Mouse (Mus musculus): Measurements from ENCODE around the gene Krt27.

DNA sequence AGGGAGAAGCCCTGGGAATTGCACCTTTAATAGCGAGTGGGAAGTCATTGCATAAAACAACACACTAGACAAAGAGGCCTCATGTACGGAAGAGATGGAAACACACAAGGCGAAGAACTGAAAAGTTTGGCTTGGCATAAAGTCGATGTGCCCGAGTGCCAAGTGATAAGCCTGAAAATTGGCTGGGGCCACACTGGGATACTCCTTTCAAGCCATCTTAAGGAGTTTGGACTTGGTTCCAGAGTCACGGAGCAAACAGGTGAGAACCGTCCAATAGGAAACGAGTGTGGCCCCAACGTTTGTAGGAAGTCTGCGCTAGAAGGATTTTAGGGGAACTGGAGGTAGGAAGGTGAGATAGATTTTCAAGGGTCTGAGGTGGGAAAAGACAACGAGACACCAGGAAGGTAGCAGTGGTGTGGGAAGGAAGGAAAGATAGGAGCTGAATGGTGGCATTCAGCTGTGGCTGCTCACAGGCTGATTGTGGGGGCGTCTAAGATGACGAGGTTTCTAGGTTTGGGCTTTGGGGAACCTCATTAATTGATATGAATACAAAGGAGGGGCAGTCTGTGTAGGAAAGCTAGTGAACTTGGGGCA is 49.1 kb upstream of the Krt27 start:
- TF ChIP-seq ZC3H11A (IDR thresholded peaks at IDR 0.05; ENCODE audit: low read depth, low read length) = no peak
- no peak for TF ChIP-seq CTCF (conservative IDR thresholded peaks at IDR 0.05 in 1 of 2, IDR thresholded peaks at IDR 0.05 in 1 of 2; ENCODE audit: low read depth in 2 of 2, low read length in 2 of 2)
- TF ChIP-seq POLR2A (IDR thresholded peaks at IDR 0.05; ENCODE audit: low read depth, low read length) = no peak
- no peak for TF ChIP-seq MXI1 (IDR thresholded peaks at IDR 0.05; ENCODE audit: low read depth, low read length)
- TF ChIP-seq ELF1 (IDR thresholded peaks at IDR 0.05; ENCODE audit: low read depth, low read length) = no peak
- no peak for TF ChIP-seq IRF4 (IDR thresholded peaks at IDR 0.05; ENCODE audit: low read depth, low read length)
- no peak for TF ChIP-seq RAD21 (IDR thresholded peaks at IDR 0.05; ENCODE audit: low read depth, low read length)
